ENCODE assay signal across 8 mouse cellular contexts in genomic region chr12:116231612-116232011, GRCm38 (mm10). TPM values are rescaled to one million over a fixed set of nuclear protein-coding genes. Genes with fewer than 3 reads are reported as not detected.
A peak's percentile ranks its signal among the peaks of the same experiment; 100 is the strongest.
DNase-seq lines count a peak whose midpoint lies in the region; ATAC-seq and TF ChIP-seq lines count a peak whose summit lies in the region.

No protein-coding gene starts in this region.

- no peaks in the 10 kb centered on the region for H3K9me3 ChIP-seq in intestine, embryonic 16.5 days (ENCODE audit: control insufficient read depth, low read length)
- H3K9me3 ChIP-seq in intestine, embryonic 15.5 days: no peaks in the 10 kb centered on the region
- no peaks in the 10 kb centered on the region for H3K9me3 ChIP-seq in stomach, postnatal 0 days (ENCODE audit: control insufficient read depth, low read length)
- no peaks in the 10 kb centered on the region for H3K9me3 ChIP-seq in midbrain, embryonic 16.5 days (replicated peaks; ENCODE audit: control insufficient read depth, low read length, poor library complexity, severe bottlenecking)
- no peaks in the 10 kb centered on the region for H3K9me3 ChIP-seq in forebrain, postnatal 0 days (ENCODE audit: low read length)

- DNase-seq in adipocyte (ENCODE audit: low spot score): peak; percentile 97
- DNase-seq in gastrocnemius, postnatal 10 days: peak; percentile 79
- DNase-seq in kidney, postnatal 4 days: peak; percentile 80 to 84
- DNase-seq in stomach, postnatal 0 days (ENCODE audit: low spot score): peak; percentile 87
- no peak for DNase-seq in forebrain, postnatal 0 days

- peak; percentile 45; the same call in 1 of the 2 replicates for ATAC-seq in intestine, embryonic 16.5 days
- ATAC-seq in intestine, embryonic 15.5 days: no peak
- ATAC-seq in stomach, postnatal 0 days (ENCODE audit: low FRiP score, low TSS enrichment): peak; percentile 80
- ATAC-seq in midbrain, embryonic 16.5 days: no peak
- ATAC-seq in forebrain, postnatal 0 days: no peak

- H3K9ac ChIP-seq in intestine, embryonic 16.5 days (ENCODE audit: low read depth, low read length): no peak overlapping the region
- no peak overlapping the region for H3K9ac ChIP-seq in intestine, embryonic 15.5 days
- H3K9ac ChIP-seq in stomach, postnatal 0 days (ENCODE audit: low read length): no peak overlapping the region
- no peak overlapping the region for H3K9ac ChIP-seq in midbrain, embryonic 16.5 days (ENCODE audit: low read depth, low read length)
- no peak overlapping the region for H3K9ac ChIP-seq in forebrain, postnatal 0 days

- no peak overlapping the region for H3K4me3 ChIP-seq in intestine, embryonic 16.5 days (ENCODE audit: low read length)
- no peak overlapping the region for H3K4me3 ChIP-seq in intestine, embryonic 15.5 days (replicated peaks)
- no peak overlapping the region for H3K4me3 ChIP-seq in stomach, postnatal 0 days (ENCODE audit: low read depth, low read length)
- H3K4me3 ChIP-seq in midbrain, embryonic 16.5 days (ENCODE audit: low read depth, low read length): no peak overlapping the region
- no peak overlapping the region for H3K4me3 ChIP-seq in forebrain, postnatal 0 days (ENCODE audit: low read depth, low read length)

- no peak overlapping the region for H3K4me2 ChIP-seq in intestine, embryonic 16.5 days (ENCODE audit: low read depth, low read length)
- no peak overlapping the region for H3K4me2 ChIP-seq in intestine, embryonic 15.5 days (replicated peaks)
- H3K4me2 ChIP-seq in stomach, postnatal 0 days (replicated peaks; ENCODE audit: low read depth): 0 out of 2 replicates have a peak overlapping the region, but pooled peaks have one; percentile 11
- no peak overlapping the region for H3K4me2 ChIP-seq in midbrain, embryonic 16.5 days (ENCODE audit: low read length)
- H3K4me2 ChIP-seq in forebrain, postnatal 0 days (ENCODE audit: low read depth): no peak overlapping the region

- H3K27me3 ChIP-seq in intestine, embryonic 16.5 days (replicated peaks; ENCODE audit: control insufficient read depth, insufficient read depth, low read length): no peaks in the 10 kb centered on the region
- no peaks in the 10 kb centered on the region for H3K27me3 ChIP-seq in intestine, embryonic 15.5 days (replicated peaks)
- H3K27me3 ChIP-seq in stomach, postnatal 0 days (ENCODE audit: control insufficient read depth, insufficient read depth, low read length): no peaks in the 10 kb centered on the region
- H3K27me3 ChIP-seq in midbrain, embryonic 16.5 days (ENCODE audit: control insufficient read depth, insufficient read depth, low read depth, low read length): no peaks in the 10 kb centered on the region
- H3K27me3 ChIP-seq in forebrain, postnatal 0 days (ENCODE audit: insufficient read depth, low read length): no peaks in the 10 kb centered on the region

- TF ChIP-seq EP300 in stomach, postnatal 0 days (optimal IDR thresholded peaks at IDR 0.05): no peak

- no peak for TF ChIP-seq CTCF in stomach, postnatal 0 days (IDR thresholded peaks at IDR 0.05; ENCODE audit: low read depth)
- no peak for TF ChIP-seq CTCF in forebrain, postnatal 0 days (IDR thresholded peaks at IDR 0.05; ENCODE audit: low read depth)

- H3K4me1 ChIP-seq in intestine, embryonic 16.5 days (ENCODE audit: control insufficient read depth, insufficient read depth, low read length): no peaks in the 10 kb centered on the region
- H3K4me1 ChIP-seq in intestine, embryonic 15.5 days (replicated peaks): no peaks in the 10 kb centered on the region
- H3K4me1 ChIP-seq in stomach, postnatal 0 days (replicated peaks; ENCODE audit: control insufficient read depth, insufficient read depth): no peaks in the 10 kb centered on the region
- no peaks in the 10 kb centered on the region for H3K4me1 ChIP-seq in midbrain, embryonic 16.5 days (ENCODE audit: control insufficient read depth, insufficient read depth, low read length)
- H3K4me1 ChIP-seq in forebrain, postnatal 0 days (ENCODE audit: insufficient read depth): no peaks in the 10 kb centered on the region

- H3K36me3 ChIP-seq in intestine, embryonic 16.5 days (ENCODE audit: control insufficient read depth, insufficient read depth, low read length): no peaks in the 10 kb centered on the region
- H3K36me3 ChIP-seq in intestine, embryonic 15.5 days: no peaks in the 10 kb centered on the region
- H3K36me3 ChIP-seq in stomach, postnatal 0 days (ENCODE audit: control insufficient read depth, insufficient read depth, low read length): 0 out of 2 replicates have a peak, but pooled peaks cover 3% of the 10 kb centered on the region
- H3K36me3 ChIP-seq in midbrain, embryonic 16.5 days (ENCODE audit: control insufficient read depth, insufficient read depth, low read length): peaks cover 4% of the 10 kb centered on the region
- peaks cover 4% of the 10 kb centered on the region; the same call in 1 of the 2 replicates for H3K36me3 ChIP-seq in forebrain, postnatal 0 days (ENCODE audit: insufficient read depth)

- H3K27ac ChIP-seq in intestine, embryonic 16.5 days (ENCODE audit: low read length): no peak overlapping the region
- H3K27ac ChIP-seq in intestine, embryonic 15.5 days: no peak overlapping the region
- peak overlapping the region; percentile 41; the same call in 1 of the 2 replicates for H3K27ac ChIP-seq in stomach, postnatal 0 days (replicated peaks)
- H3K27ac ChIP-seq in midbrain, embryonic 16.5 days (ENCODE audit: low read length): no peak overlapping the region
- H3K27ac ChIP-seq in forebrain, postnatal 0 days (ENCODE audit: low read depth, low read length): no peak overlapping the region

- WGBS in intestine, embryonic 16.5 days: 56% methylated on average over 12 of the region's 12 CpGs
- 58% methylated on average over 12 of the region's 12 CpGs for WGBS in intestine, embryonic 15.5 days
- WGBS in stomach, postnatal 0 days: 16% methylated on average over 12 of the region's 12 CpGs
- 71% methylated on average over 12 of the region's 12 CpGs for WGBS in midbrain, embryonic 16.5 days
- 62% methylated on average over 12 of the region's 12 CpGs for WGBS in forebrain, postnatal 0 days

RNA-seq across cellular contexts. Expression of gene Wdr60, which starts 31.2 kb away (rescaled TPM):
- 10.7 and 11.0 TPM in 2 replicates for polyA plus RNA-seq in intestine, embryonic 16.5 days (2015; fragmentation: Nextera tagmentation; extraction: Ambion mirVana)
- 11.2 and 11.8 TPM in 2 replicates for polyA plus RNA-seq in intestine, embryonic 15.5 days (2015; fragmentation: Nextera tagmentation; extraction: Ambion mirVana)
- 1 to 10 TPM; 4.8 to 5.7 TPM for total RNA-seq in gastrocnemius, postnatal 10 days (2021)
- 7.7 and 8.5 TPM in 2 replicates for polyA plus RNA-seq in stomach, postnatal 0 days (2015; fragmentation: Nextera tagmentation; extraction: Ambion mirVana)
- polyA plus RNA-seq in midbrain, embryonic 16.5 days (2015; fragmentation: Nextera tagmentation; extraction: Ambion mirVana): 20.8 and 21.1 TPM in 2 replicates
- total RNA-seq in forebrain, postnatal 0 days (2014; rRNA removed): 9.2 and 14.5 TPM in 2 replicates
- 11.1 and 16.4 TPM in 2 replicates for polyA plus RNA-seq in forebrain, postnatal 0 days (2015; fragmentation: Nextera tagmentation; extraction: Ambion mirVana)

RNA-seq across cellular contexts. Expression of gene Gm11027, which starts 43.6 kb away (rescaled TPM):
- not detected in 2 replicates for polyA plus RNA-seq in intestine, embryonic 16.5 days (2015; fragmentation: Nextera tagmentation; extraction: Ambion mirVana)
- polyA plus RNA-seq in intestine, embryonic 15.5 days (2015; fragmentation: Nextera tagmentation; extraction: Ambion mirVana): not detected in 2 replicates
- total RNA-seq in gastrocnemius, postnatal 10 days (2021): not detected
- not detected in 2 replicates for polyA plus RNA-seq in stomach, postnatal 0 days (2015; fragmentation: Nextera tagmentation; extraction: Ambion mirVana)
- polyA plus RNA-seq in midbrain, embryonic 16.5 days (2015; fragmentation: Nextera tagmentation; extraction: Ambion mirVana): not detected in 2 replicates
- total RNA-seq in forebrain, postnatal 0 days (2014; rRNA removed): not detected in 2 replicates
- polyA plus RNA-seq in forebrain, postnatal 0 days (2015; fragmentation: Nextera tagmentation; extraction: Ambion mirVana): not detected in 2 replicates

RNA-seq across cellular contexts. Expression of gene Esyt2, which starts 49.4 kb away (rescaled TPM):
- polyA plus RNA-seq in intestine, embryonic 16.5 days (2015; fragmentation: Nextera tagmentation; extraction: Ambion mirVana): 15.7 and 18.0 TPM in 2 replicates
- polyA plus RNA-seq in intestine, embryonic 15.5 days (2015; fragmentation: Nextera tagmentation; extraction: Ambion mirVana): 22.7 and 23.6 TPM in 2 replicates
- 10 to 100 TPM; 24.7 to 30.6 TPM for total RNA-seq in gastrocnemius, postnatal 10 days (2021)
- 17.0 and 17.5 TPM in 2 replicates for polyA plus RNA-seq in stomach, postnatal 0 days (2015; fragmentation: Nextera tagmentation; extraction: Ambion mirVana)
- polyA plus RNA-seq in midbrain, embryonic 16.5 days (2015; fragmentation: Nextera tagmentation; extraction: Ambion mirVana): 12.0 and 12.1 TPM in 2 replicates
- 45.9 and 49.7 TPM in 2 replicates for total RNA-seq in forebrain, postnatal 0 days (2014; rRNA removed)
- polyA plus RNA-seq in forebrain, postnatal 0 days (2015; fragmentation: Nextera tagmentation; extraction: Ambion mirVana): 5.2 and 8.1 TPM in 2 replicates

Comparison
In these comparisons a context has a peak if more than half of its experiments do, and no peak if none do; other contexts are left out.
1. ATAC-seq: peak in intestine, embryonic 16.5 days (single experiment) and stomach, postnatal 0 days (single experiment); none in intestine, embryonic 15.5 days (single experiment), midbrain, embryonic 16.5 days (single experiment) and forebrain, postnatal 0 days (single experiment).